Mouse (Mus musculus) adipocyte (in vitro differentiated cells): ENCODE measurements around the gene Socs3.

Experiments
- DNase-seq: peaks from one replicate; pipeline ENCODE4 v3.0.0-alpha.2; 2016; ENCODE audit warnings: low spot score

Gene Socs3

DNA sequence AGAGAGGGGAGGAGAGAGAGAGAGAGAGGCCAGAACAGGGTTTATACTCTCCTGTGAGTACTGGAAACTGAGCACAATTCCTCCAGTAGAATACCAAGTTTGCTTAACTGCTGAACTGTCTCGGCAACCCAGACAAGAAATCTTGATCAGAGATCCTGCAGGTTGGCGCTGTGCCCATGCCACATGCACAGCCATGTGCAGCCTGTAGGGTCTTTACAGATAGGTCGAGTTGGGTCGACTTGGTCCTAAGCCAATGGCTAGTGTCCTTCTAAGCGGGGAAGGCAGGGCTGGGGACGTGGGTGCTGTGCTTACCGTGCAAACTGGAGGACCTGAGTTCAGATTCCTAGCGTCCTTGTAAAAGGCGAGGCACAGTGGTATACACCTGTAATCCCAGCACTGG is 15.0 kb downstream of the Socs3 start:
- no peak for DNase-seq

GRCm38 (mm10) chr11:117954094-117954493 is 15.8 kb downstream of the Socs3 start:
- no peak for DNase-seq

DNA sequence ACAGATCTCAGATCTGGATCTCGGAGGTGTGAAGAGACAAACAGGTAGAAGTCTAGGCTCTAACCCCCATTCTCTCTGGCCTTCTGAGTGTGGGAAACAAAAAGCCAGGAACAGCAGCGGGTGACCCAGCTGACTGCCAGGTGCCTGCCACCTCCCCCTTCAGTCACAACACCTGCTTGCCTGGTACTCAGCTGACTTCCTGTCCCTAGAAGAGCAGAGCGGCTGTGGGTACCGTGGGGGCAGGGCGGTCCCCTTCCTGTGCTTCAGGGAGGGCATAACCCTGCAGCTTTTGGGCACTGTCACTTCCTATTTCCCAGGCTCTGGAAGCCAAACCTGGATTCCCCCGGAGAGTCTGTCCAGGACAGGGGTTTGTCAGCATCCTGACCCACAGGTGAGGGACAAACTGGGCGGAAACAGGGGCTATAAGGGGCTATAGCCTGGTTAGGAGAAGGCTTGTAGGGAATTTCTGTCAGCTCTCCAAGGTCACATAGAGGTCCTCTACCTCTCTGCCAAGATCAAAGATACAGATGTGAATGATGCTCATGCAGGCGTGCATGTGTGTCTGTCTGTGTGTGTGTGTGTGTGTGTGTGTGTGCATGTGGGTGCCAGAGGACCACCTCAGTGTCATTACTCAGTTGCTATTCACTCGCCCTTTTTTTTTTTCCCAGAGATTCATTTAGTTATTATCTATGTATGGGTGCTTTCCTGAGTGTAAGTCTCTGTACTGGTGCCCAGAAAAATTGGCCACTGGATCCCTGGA is 17.5 kb downstream of the Socs3 start:
- no peak for DNase-seq

- no peak for DNase-seq
These were observed 18.5 kb downstream of the Socs3 start for GRCm38 (mm10) chr11:117951391-117951790.

DNA sequence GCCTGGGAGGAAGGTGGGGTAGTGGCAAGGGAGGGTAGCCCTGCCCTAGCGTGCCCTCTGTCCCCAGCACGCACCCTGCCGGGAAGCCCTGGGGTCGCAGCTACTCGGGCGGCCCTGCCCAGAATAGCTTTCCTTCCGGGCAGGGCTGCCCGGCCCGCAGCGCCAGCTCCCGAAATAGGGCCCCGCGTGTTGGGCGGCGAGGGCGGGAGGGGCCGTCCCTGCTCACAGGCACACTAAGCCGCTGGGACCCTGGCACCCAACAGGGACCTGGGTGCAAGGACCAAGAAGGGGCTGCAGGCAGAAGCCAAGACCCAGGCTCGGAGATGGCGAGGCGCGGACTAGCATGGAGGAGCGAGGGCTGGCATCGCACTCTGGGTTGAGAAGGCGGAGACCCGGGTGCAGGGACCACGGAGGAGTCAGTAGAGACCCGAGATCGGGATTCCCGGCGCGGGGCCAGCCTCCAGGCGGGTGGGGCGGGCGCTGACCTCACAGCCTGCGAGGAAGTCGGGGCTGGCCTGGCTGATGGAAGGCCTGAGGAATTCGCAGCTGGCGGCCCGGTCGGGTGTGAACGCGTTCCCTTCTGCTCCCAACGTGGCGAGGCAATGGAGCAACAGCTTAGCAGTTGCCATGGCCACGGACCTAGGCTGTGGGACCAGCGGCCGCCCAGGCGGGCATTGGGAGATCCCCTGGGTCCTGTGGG is 20.3 kb downstream of the Socs3 start:
- peak; percentile 69 for DNase-seq

GRCm38 (mm10) chr11:117946996-117947419 is 22.8 kb downstream of the Socs3 start:
- no peak for DNase-seq

GRCm38 (mm10) chr11:117946195-117946979 is 23.5 kb downstream of the Socs3 start:
- no peak for DNase-seq

GRCm38 (mm10) chr11:117941848-117942247 is 28.0 kb downstream of the Socs3 start:
- peak; percentile 55 for DNase-seq

- DNase-seq = no peak
These were observed 28.5 kb downstream of the Socs3 start for GRCm38 (mm10) chr11:117941325-117941834.

- no peak for DNase-seq
These were observed 29.0 kb downstream of the Socs3 start for GRCm38 (mm10) chr11:117940881-117941280.

DNA sequence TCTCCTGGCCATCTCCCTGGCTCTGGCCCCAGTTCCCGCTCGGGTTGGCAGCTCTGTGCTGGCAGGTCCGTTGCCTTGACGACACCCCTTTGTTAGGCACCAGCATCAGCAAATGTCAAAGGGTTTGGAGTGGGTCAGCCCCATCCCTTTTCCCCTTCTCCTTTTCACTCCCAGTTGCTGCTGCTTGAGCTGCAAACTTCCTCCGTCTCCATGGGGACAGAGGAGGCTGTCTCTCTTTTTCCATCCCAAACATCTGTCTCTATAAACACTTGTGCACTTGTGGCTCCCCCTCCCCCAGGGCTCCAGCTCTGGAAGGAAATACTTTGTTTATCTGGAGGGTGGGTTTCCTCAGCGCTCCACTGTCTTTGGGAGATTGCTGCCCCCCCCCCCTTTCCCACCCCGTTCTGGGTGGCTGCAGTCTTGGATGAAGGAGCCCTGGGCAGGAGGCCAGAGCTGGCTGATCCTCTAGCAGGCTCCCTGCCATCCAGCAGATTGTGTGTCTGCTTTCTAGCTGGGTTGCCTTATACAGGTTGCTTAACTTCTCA is 30.0 kb downstream of the Socs3 start:
- peak; percentile 71 for DNase-seq

- DNase-seq = no peak
These were observed 30.7 kb downstream of the Socs3 start for GRCm38 (mm10) chr11:117939004-117939730.

GRCm38 (mm10) chr11:117936202-117936601 is 33.6 kb downstream of the Socs3 start:
- no peak for DNase-seq

DNA sequence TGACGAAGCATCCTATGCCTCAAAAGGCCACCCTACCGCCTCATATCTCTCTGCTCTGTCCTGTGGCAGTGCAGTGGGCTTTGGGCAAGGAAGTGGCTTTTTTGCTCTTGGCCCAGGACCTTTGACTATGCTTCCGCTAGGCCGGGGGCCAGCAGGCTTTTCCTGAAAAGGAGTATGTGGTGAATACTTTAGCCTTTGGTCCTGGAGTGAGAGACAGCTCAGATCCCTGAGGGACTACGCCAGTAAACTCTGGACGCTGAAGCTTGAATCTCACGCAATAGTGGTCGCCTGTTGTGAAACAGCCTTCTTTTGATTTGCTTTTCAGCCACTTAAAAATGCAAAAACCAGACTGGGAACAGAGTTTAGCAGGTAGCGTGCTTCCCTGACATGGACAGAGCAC is 34.2 kb downstream of the Socs3 start:
- DNase-seq = peak; percentile 81

- no peak for DNase-seq
These were observed 35.1 kb downstream of the Socs3 start for GRCm38 (mm10) chr11:117934576-117935368.

- DNase-seq = peak; percentile 67
These were observed 35.7 kb downstream of the Socs3 start for GRCm38 (mm10) chr11:117934168-117934567.

GRCm38 (mm10) chr11:117932195-117932594 is 37.7 kb downstream of the Socs3 start:
- DNase-seq = peak; percentile 65

DNA sequence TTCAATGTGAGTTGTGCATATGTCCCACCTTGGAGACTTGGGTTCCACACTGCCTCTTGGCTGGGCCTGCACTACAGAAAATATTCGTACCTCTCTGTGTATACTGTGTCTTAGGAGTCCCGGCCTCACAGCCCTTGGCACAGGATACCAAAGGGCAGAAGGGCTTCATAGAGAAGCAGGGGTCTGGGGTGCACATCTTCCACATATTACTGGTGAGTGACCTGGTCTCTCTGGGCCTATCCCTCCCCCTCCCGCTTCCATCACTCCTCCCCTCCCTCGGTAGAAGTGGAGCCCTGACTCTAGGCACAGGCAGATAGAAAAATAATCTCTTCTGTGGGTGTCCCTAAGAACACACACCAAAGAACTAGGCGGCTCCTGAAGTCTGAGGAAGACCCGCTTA is 38.3 kb downstream of the Socs3 start:
- DNase-seq = no peak

DNA sequence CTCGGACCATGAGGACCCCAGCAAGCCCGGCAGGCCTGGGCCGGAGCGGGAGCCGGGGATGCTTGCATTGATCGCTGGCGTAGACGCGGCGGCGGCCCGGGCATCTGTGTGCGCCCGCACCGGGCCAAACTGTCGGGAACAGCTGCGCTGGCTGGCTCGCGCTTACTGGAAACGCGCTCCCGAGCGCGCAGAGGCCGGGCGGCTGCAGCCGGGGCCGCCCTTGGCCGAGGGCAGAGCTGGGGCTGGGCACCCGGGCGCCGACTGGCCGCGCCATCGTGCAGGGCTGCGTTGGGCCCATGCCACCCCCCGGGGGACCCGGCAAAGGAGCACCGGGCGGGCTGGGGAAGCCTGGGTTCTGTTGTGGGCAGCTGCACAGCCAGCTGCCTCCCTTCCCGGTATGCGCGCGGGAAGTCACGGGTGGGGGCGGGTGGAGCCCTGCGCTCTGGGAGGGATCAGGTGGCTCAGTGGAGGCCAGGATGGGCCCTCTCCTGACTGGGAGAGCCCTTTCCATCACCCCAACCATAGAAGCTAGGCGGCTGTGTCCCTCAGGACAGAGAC is 39.0 kb downstream of the Socs3 start:
- no peak for DNase-seq

GRCm38 (mm10) chr11:117925541-117925940 is 44.3 kb downstream of the Socs3 start:
- DNase-seq = no peak
